Mouse (Mus musculus) MEL (cell line): ENCODE measurements around the gene Wfdc5. TPM values are rescaled to one million over a fixed set of nuclear protein-coding genes. Genes with fewer than 3 reads are reported as not detected.

Experiments used
- DNase-seq: peaks from one replicate; pipeline ENCODE4 v3.0.0; 2011; ENCODE audit warnings: low read depth, low spot score
- H3K27ac ChIP-seq: 2 replicates; pipeline ENCODE4 v1.5.1; 2012; ENCODE audit warnings: low read depth, mild to moderate bottlenecking, control low read depth, low read length, moderate library complexity; ENCODE audit not compliant: control insufficient read depth
- H3K27me3 ChIP-seq, 2 experiments: fragments of 150-350 bp in 1 of 2; sonication (generic) in 1 of 2; 2 replicates each; pipeline ENCODE4 v1.6.1; 2012; ENCODE audit warnings: low read length in 2 of 2, mild to moderate bottlenecking in 2 of 2, improper control_type of control experiment in 1 of 2, moderate library complexity in 1 of 2; ENCODE audit not compliant: insufficient read depth in 2 of 2, control insufficient read depth in 1 of 2
- H3K36me3 ChIP-seq, 2 experiments: 2 replicates each; pipeline ENCODE4 v1.6.1; 2012 to 2014; ENCODE audit warnings: low read length in 2 of 2, improper control_type of control experiment in 1 of 2, inconsistent platforms in 1 of 2, mild to moderate bottlenecking in 1 of 2; ENCODE audit not compliant: insufficient read depth in 2 of 2, control insufficient read depth in 1 of 2
- H3K4me1 ChIP-seq, 2 experiments: fragments of 150-350 bp in 1 of 2; sonication (generic) in 1 of 2; 2 replicates each; pipeline ENCODE4 v1.6.1; 2012; ENCODE audit warnings: low read length in 2 of 2, improper control_type of control experiment in 1 of 2, mild to moderate bottlenecking in 1 of 2; ENCODE audit not compliant: insufficient read depth in 2 of 2, control insufficient read depth in 1 of 2
- H3K4me3 ChIP-seq, 2 experiments: fragments of 150-350 bp in 1 of 2; sonication (generic) in 1 of 2; 2 replicates each; pipeline ENCODE4 v1.5.1; 2012; ENCODE audit warnings: low read depth in 2 of 2, low read length in 2 of 2, mild to moderate bottlenecking in 2 of 2, moderate library complexity in 2 of 2, control low read depth in 1 of 2, improper control_type of control experiment in 1 of 2; ENCODE audit not compliant: control insufficient read depth in 1 of 2, insufficient read depth in 1 of 2
- H3K79me2 ChIP-seq: 2 replicates; pipeline ENCODE4 v1.6.1; 2012; ENCODE audit warnings: mild to moderate bottlenecking, low read length, moderate library complexity; ENCODE audit not compliant: control insufficient read depth, poor library complexity, insufficient read depth
- H3K9ac ChIP-seq: 2 replicates; pipeline ENCODE4 v1.6.1; 2012; ENCODE audit warnings: low read depth, mild to moderate bottlenecking, control low read depth, low read length, moderate library complexity; ENCODE audit not compliant: control insufficient read depth, poor library complexity, severe bottlenecking
- H3K9me3 ChIP-seq: fragments of 150-350 bp; sonication (generic); replicated peaks from 2 replicates; pipeline ENCODE4 v1.6.1; 2012; ENCODE audit warnings: mild to moderate bottlenecking, low read length, improper control_type of control experiment, moderate library complexity; ENCODE audit not compliant: insufficient read depth
- BHLHE40 ChIP-seq: IDR thresholded peaks from 2 replicates; pipeline ENCODE4 v1.6.1; 2012; ENCODE audit warnings: low read depth, mild to moderate bottlenecking, inconsistent platforms, low read length, improper control_type of control experiment, borderline replicate concordance
- CHD1 ChIP-seq: IDR thresholded peaks from 2 replicates; pipeline ENCODE4 v1.6.1; 2012; ENCODE audit warnings: low read depth, mild to moderate bottlenecking, inconsistent platforms, low read length, improper control_type of control experiment
- CHD2 ChIP-seq: IDR thresholded peaks from 2 replicates; pipeline ENCODE4 v1.6.1; 2011; ENCODE audit warnings: low read length, improper control_type of control experiment
- CTCF ChIP-seq, 3 experiments: IDR thresholded peaks in 2 of 3; conservative IDR thresholded peaks in 1 of 3; 2 replicates each; pipeline ENCODE4 v1.5.1; 2011 to 2012; ENCODE audit warnings: low read length in 3 of 3, low read depth in 2 of 3, mild to moderate bottlenecking in 2 of 3, improper control_type of control experiment in 1 of 3, inconsistent platforms in 1 of 3, mixed read lengths in 1 of 3, moderate library complexity in 1 of 3; ENCODE audit not compliant: control insufficient read depth in 1 of 3, insufficient read depth in 1 of 3, poor library complexity in 1 of 3, severe bottlenecking in 1 of 3
- ELF1 ChIP-seq: IDR thresholded peaks from 2 replicates; pipeline ENCODE4 v1.6.1; 2014; ENCODE audit warnings: low read depth, mild to moderate bottlenecking, inconsistent platforms, low read length, improper control_type of control experiment, moderate library complexity
- ETS1 ChIP-seq: IDR thresholded peaks from 2 replicates; pipeline ENCODE4 v1.6.1; 2012; ENCODE audit warnings: low read depth, mild to moderate bottlenecking, inconsistent platforms, low read length, improper control_type of control experiment, moderate library complexity
- GABPA ChIP-seq: IDR thresholded peaks from 2 replicates; pipeline ENCODE4 v1.6.1; 2012; ENCODE audit warnings: low read depth, mild to moderate bottlenecking, inconsistent platforms, low read length, improper control_type of control experiment, moderate library complexity
- GATA1 ChIP-seq: IDR thresholded peaks from 2 replicates; pipeline ENCODE4 v1.6.1; 2011; ENCODE audit warnings: low read depth, low read length, improper control_type of control experiment
- HCFC1 ChIP-seq: IDR thresholded peaks from 2 replicates; pipeline ENCODE4 v1.6.1; 2012; ENCODE audit warnings: low read depth, mild to moderate bottlenecking, inconsistent platforms, low read length, improper control_type of control experiment, moderate library complexity
- JUND ChIP-seq: IDR thresholded peaks from 2 replicates; pipeline ENCODE4 v1.6.1; 2011; ENCODE audit warnings: low read depth, mild to moderate bottlenecking, improper control_type of control experiment, low read length
- MAFK ChIP-seq: IDR thresholded peaks from 2 replicates; pipeline ENCODE4 v1.6.1; 2011; ENCODE audit warnings: low read depth, mild to moderate bottlenecking, low read length, improper control_type of control experiment, borderline replicate concordance
- MXI1 ChIP-seq: IDR thresholded peaks from 2 replicates; pipeline ENCODE4 v1.6.1; 2011; ENCODE audit warnings: mild to moderate bottlenecking, low read depth, low read length, improper control_type of control experiment
- MYB ChIP-seq: IDR thresholded peaks from 2 replicates; pipeline ENCODE4 v1.6.1; 2011; ENCODE audit warnings: mild to moderate bottlenecking, low read depth, low read length, improper control_type of control experiment
- MYC ChIP-seq: IDR thresholded peaks from 2 replicates; pipeline ENCODE4 v1.6.1; 2011; ENCODE audit warnings: low read depth, mild to moderate bottlenecking, low read length, improper control_type of control experiment, moderate library complexity
- NELFE ChIP-seq: IDR thresholded peaks from 2 replicates; pipeline ENCODE4 v1.6.1; 2011; ENCODE audit warnings: low read depth, low read length, improper control_type of control experiment
- NRF1 ChIP-seq: IDR thresholded peaks from 2 replicates; pipeline ENCODE4 v1.6.1; 2014; ENCODE audit warnings: low read depth, mild to moderate bottlenecking, inconsistent platforms, low read length, improper control_type of control experiment, moderate library complexity; ENCODE audit not compliant: poor library complexity, insufficient read depth, severe bottlenecking
- POLR2A ChIP-seq, 2 experiments: IDR thresholded peaks; 2 replicates each; pipeline ENCODE4 v1.6.1; 2011 to 2012; ENCODE audit warnings: low read length in 2 of 2, mild to moderate bottlenecking in 2 of 2, control low read depth in 1 of 2, improper control_type of control experiment in 1 of 2, low read depth in 1 of 2, moderate library complexity in 1 of 2; ENCODE audit not compliant: control insufficient read depth in 1 of 2, insufficient read depth in 1 of 2, poor library complexity in 1 of 2
- POLR2AphosphoS2 ChIP-seq: IDR thresholded peaks from 2 replicates; pipeline ENCODE4 v1.6.1; 2011; ENCODE audit warnings: low read length, improper control_type of control experiment
- RCOR1 ChIP-seq: IDR thresholded peaks from 2 replicates; pipeline ENCODE4 v1.6.1; 2012; ENCODE audit warnings: low read depth, mild to moderate bottlenecking, inconsistent platforms, low read length, improper control_type of control experiment
- SIN3A ChIP-seq: IDR thresholded peaks from 2 replicates; pipeline ENCODE4 v1.6.1; 2012; ENCODE audit warnings: low read length, improper control_type of control experiment, inconsistent platforms
- SMC3 ChIP-seq: IDR thresholded peaks from 2 replicates; pipeline ENCODE4 v1.6.1; 2011; ENCODE audit warnings: low read depth, low read length, improper control_type of control experiment
- TBP ChIP-seq: IDR thresholded peaks from 2 replicates; pipeline ENCODE4 v1.8.0; 2011; ENCODE audit warnings: low read depth, low read length, improper control_type of control experiment
- ZKSCAN1 ChIP-seq: IDR thresholded peaks from 2 replicates; pipeline ENCODE4 v1.6.1; 2012; ENCODE audit warnings: low read depth, mild to moderate bottlenecking, inconsistent platforms, low read length, improper control_type of control experiment, moderate library complexity
- ZMIZ1 ChIP-seq: IDR thresholded peaks from 2 replicates; pipeline ENCODE4 v1.6.1; 2012; ENCODE audit warnings: low read depth, mild to moderate bottlenecking, inconsistent platforms, low read length, improper control_type of control experiment, moderate library complexity
- ZNF384 ChIP-seq: IDR thresholded peaks from 2 replicates; pipeline ENCODE4 v1.6.1; 2012; ENCODE audit warnings: low read depth, mild to moderate bottlenecking, inconsistent platforms, low read length, improper control_type of control experiment
- polyA plus RNA-seq, 2 experiments: library from polyadenylated mRNA; stranded (reverse) in 1 of 2; unstranded in 1 of 2; fragments of >175 nt in 1 of 2; fragments of >200 nt in 1 of 2; gene quantifications; 2 replicates each; pipeline versions ENCODE4 v1.2.1 to v1.2.4; 2012; ENCODE audit warnings: low replicate concordance in 2 of 2, low read depth in 1 of 2; ENCODE audit not compliant: insufficient read length in 2 of 2, insufficient read depth in 1 of 2, missing spikeins in 1 of 2
- total RNA-seq: library from RNA; depleted of rRNA; stranded (reverse); fragments of 300-350 nt; gene quantifications from 2 replicates; pipeline ENCODE4 v1.2.3, GENCODE M21; 2012

Wfdc5 gene
- total and polyA plus RNA-seq, 3 experiments = not detected

- H3K36me3 ChIP-seq = no peaks in the 10 kb centered on the region
- no peak overlapping the region for H3K4me3 ChIP-seq
- H3K27ac ChIP-seq = no peak overlapping the region
- H3K9me3 ChIP-seq = no peaks in the 10 kb centered on the region
- H3K79me2 ChIP-seq = no peaks in the 10 kb centered on the region
- no peak for DNase-seq
- TF ChIP-seq RCOR1 (no peak), ZNF384 (no peak), MYC (no peak), SMC3 (no peak), ZKSCAN1 (no peak), BHLHE40 (no peak), MAFK (no peak), CHD2 (no peak), MYB (no peak), ETS1 (no peak), TBP (no peak), ELF1 (no peak), SIN3A (no peak), ZMIZ1 (no peak), GABPA (no peak), POLR2AphosphoS2 (no peak), GATA1 (no peak), JUND (no peak)
- no peak overlapping the region for H3K9ac ChIP-seq
- peaks cover 0 to 3% of the 10 kb centered on the region in 2 experiments; a peak in 3 of 4 replicates for H3K27me3 ChIP-seq
- H3K4me1 ChIP-seq = no peaks in the 10 kb centered on the region
Observed at GRCm38 (mm10) chr2:164164941-164165340, 17.6 kb downstream of the Wfdc5 start.

GRCm38 (mm10) chr2:164161515-164162055, 21.0 kb downstream of the Wfdc5 start:
- no peak overlapping the region for H3K4me3 ChIP-seq
- no peaks in the 10 kb centered on the region for H3K9me3 ChIP-seq
- TF ChIP-seq ZKSCAN1 (no peak), NELFE (no peak), CHD2 (no peak), RCOR1 (no peak), BHLHE40 (no peak), MYB (no peak), HCFC1 (no peak), CHD1 (no peak), MYC (no peak), MXI1 (no peak), POLR2A (IDR thresholded peaks at IDR 0.05; ENCODE audit: control insufficient read depth in 1 of 2, insufficient read depth in 1 of 2, low read depth in 1 of 2, low read length in 2 of 2, poor library complexity in 1 of 2) (no peak), ZMIZ1 (no peak), TBP (no peak), ZNF384 (no peak), NRF1 (no peak), GABPA (no peak), CTCF (IDR thresholded peaks at IDR 0.05 in 2 of 3, conservative IDR thresholded peaks at IDR 0.05 in 1 of 3; ENCODE audit: control insufficient read depth in 1 of 3, insufficient read depth in 1 of 3, low read depth in 2 of 3, low read length in 3 of 3, poor library complexity in 1 of 3, severe bottlenecking in 1 of 3) (no peak)
- no peaks in the 10 kb centered on the region for H3K36me3 ChIP-seq
- no peak overlapping the region for H3K27ac ChIP-seq
- H3K9ac ChIP-seq = no peak overlapping the region
- no peaks in the 10 kb centered on the region for H3K79me2 ChIP-seq
- H3K27me3 ChIP-seq = peaks cover 0 to 3% of the 10 kb centered on the region in 2 experiments; a peak in 3 of 4 replicates
- DNase-seq = no peak
- no peaks in the 10 kb centered on the region for H3K4me1 ChIP-seq
